In genomic region chr2:103680364-103681110, GRCm38 (mm10) we compare ENCODE assay signal across 23 mouse cellular contexts.
A peak's percentile ranks its signal among the peaks of the same experiment; 100 is the strongest.
DNase-seq lines count a peak whose midpoint lies in the region; ATAC-seq and TF ChIP-seq lines count a peak whose summit lies in the region.
"Had no signal": no experiment of that assay in that cellular context is flagged by ENCODE, and none has a peak within 500 bp of the region (broad histone marks: within the 10 kb centered on the region; RNA-seq: fewer than 3 reads in every experiment).

No protein-coding gene starts in this region.

- no peak for ATAC-seq in heart, postnatal 0 days (ENCODE audit: insufficient read depth, low read depth)
- ATAC-seq in hindbrain, embryonic 13.5 days (ENCODE audit: low FRiP score), result no peak
- ATAC-seq in neural tube, embryonic 15.5 days (ENCODE audit: low FRiP score), result no peak
- ATAC-seq: intestine, postnatal 0 days; midbrain, embryonic 13.5 days; Patski had no signal

- H3K4me3 ChIP-seq in heart, postnatal 0 days (ENCODE audit: low read depth, low read length), result no peak overlapping the region
- no peak overlapping the region for H3K4me3 ChIP-seq in hindbrain, embryonic 13.5 days
- no peak overlapping the region for H3K4me3 ChIP-seq in neural tube, embryonic 15.5 days (replicated peaks)
- H3K4me3 ChIP-seq: heart, embryonic 12.5 days; left cerebral cortex, adult 2 months; liver, embryonic 13.5 days; megakaryocyte, embryonic 14.5 days; midbrain, embryonic 13.5 days had no signal

- H3K4me1 ChIP-seq in heart, postnatal 0 days (ENCODE audit: control insufficient read depth, insufficient read depth), result peaks cover 11% of the 10 kb centered on the region
- peaks cover 27% of the 10 kb centered on the region for H3K4me1 ChIP-seq in hindbrain, embryonic 13.5 days (replicated peaks)
- peaks cover 29% of the 10 kb centered on the region for H3K4me1 ChIP-seq in neural tube, embryonic 15.5 days

- TF ChIP-seq CTCF in heart, postnatal 0 days (IDR thresholded peaks at IDR 0.05; ENCODE audit: low read depth), result no peak

- no peak overlapping the region for H3K4me2 ChIP-seq in heart, postnatal 0 days (ENCODE audit: low read depth, low read length)
- no peak overlapping the region for H3K4me2 ChIP-seq in hindbrain, embryonic 13.5 days
- H3K4me2 ChIP-seq in neural tube, embryonic 15.5 days, result no peak overlapping the region
- H3K4me2 ChIP-seq: heart, embryonic 12.5 days; liver, embryonic 13.5 days; lung, embryonic 14.5 days; midbrain, embryonic 13.5 days had no signal

- 81% methylated on average over 9 of the region's 9 CpGs for WGBS in heart, postnatal 0 days
- 82% methylated on average over 9 of the region's 9 CpGs for WGBS in hindbrain, embryonic 13.5 days
- WGBS in neural tube, embryonic 15.5 days, result 82% methylated on average over 9 of the region's 9 CpGs

- no peaks in the 10 kb centered on the region for H3K27me3 ChIP-seq in heart, postnatal 0 days (ENCODE audit: control insufficient read depth, insufficient read depth, low read length)
- H3K27me3 ChIP-seq in hindbrain, embryonic 13.5 days, result 0 out of 2 replicates have a peak, but pooled peaks cover 3% of the 10 kb centered on the region
- H3K27me3 ChIP-seq in neural tube, embryonic 15.5 days (replicated peaks), result no peaks in the 10 kb centered on the region
- H3K27me3 ChIP-seq: heart, embryonic 12.5 days; midbrain, embryonic 13.5 days; Patski had no signal

- H3K9ac ChIP-seq in heart, postnatal 0 days (replicated peaks; ENCODE audit: low read depth, low read length), result no peak overlapping the region
- H3K9ac ChIP-seq in hindbrain, embryonic 13.5 days, result no peak overlapping the region
- no peak overlapping the region for H3K9ac ChIP-seq in neural tube, embryonic 15.5 days (replicated peaks)
- H3K9ac ChIP-seq: heart, embryonic 12.5 days; liver, embryonic 13.5 days; lung, embryonic 14.5 days; midbrain, embryonic 13.5 days had no signal

- no peaks in the 10 kb centered on the region; the same call in 1 of the 2 replicates for H3K36me3 ChIP-seq in heart, postnatal 0 days (replicated peaks; ENCODE audit: control insufficient read depth, insufficient read depth, low read length)
- no peaks in the 10 kb centered on the region for H3K36me3 ChIP-seq in hindbrain, embryonic 13.5 days
- H3K36me3 ChIP-seq in neural tube, embryonic 15.5 days, result no peaks in the 10 kb centered on the region
- H3K36me3 ChIP-seq: G1E; liver, embryonic 13.5 days had no signal

- no peak for TF ChIP-seq EP300 in heart, postnatal 0 days (IDR thresholded peaks at IDR 0.05; ENCODE audit: low read depth)

- peak overlapping the region; percentile 63; the same call in 1 of the 2 replicates for H3K27ac ChIP-seq in heart, postnatal 0 days (ENCODE audit: low read depth)
- H3K27ac ChIP-seq in hindbrain, embryonic 13.5 days, result no peak overlapping the region
- no peak overlapping the region for H3K27ac ChIP-seq in neural tube, embryonic 15.5 days (replicated peaks)
- H3K27ac ChIP-seq: left cerebral cortex, adult 2 months; liver, embryonic 13.5 days; midbrain, embryonic 13.5 days had no signal

- H3K9me3 ChIP-seq in heart, postnatal 0 days (replicated peaks; ENCODE audit: control insufficient read depth, low read length), result no peaks in the 10 kb centered on the region
- no peaks in the 10 kb centered on the region for H3K9me3 ChIP-seq in hindbrain, embryonic 13.5 days
- H3K9me3 ChIP-seq in neural tube, embryonic 15.5 days (replicated peaks), result no peaks in the 10 kb centered on the region
- H3K9me3 ChIP-seq: G1E; heart, embryonic 12.5 days; liver, embryonic 13.5 days; megakaryocyte, embryonic 14.5 days; midbrain, embryonic 13.5 days had no signal

- DNase-seq in heart, postnatal 0 days (ENCODE audit: low spot score), result no peak
- no peak for DNase-seq in heart, adult 8-10 months (ENCODE audit: low spot score)
- peak; percentile 67 for DNase-seq in 3T3-L1 (ENCODE audit: low read depth, low spot score)
- peak; percentile 31 for DNase-seq in CD4-positive helper T cell, adult 2 months (ENCODE audit: low read depth, low spot score)
- peak; percentile 55 for DNase-seq in thymus, postnatal 25 days
- DNase-seq: adrenal gland, postnatal 36 days; cerebellum, adult 9-10 months; heart, adult 11 months; heart, postnatal 14 days; kidney, postnatal 4 days; liver, embryonic 13.5 days; lung, embryonic 14.5 days; right cerebral cortex, postnatal 14 days; spleen, adult 18-20 months had no signal

Comparison
In these comparisons a context has a peak if more than half of its experiments do, and no peak if none do; other contexts are left out.
1. DNase-seq: peak in 3T3-L1 (single experiment), CD4-positive helper T cell, adult 2 months (single experiment) and thymus, postnatal 25 days (single experiment); none in heart, postnatal 0 days (single experiment) and heart, adult 8-10 months (single experiment).